Mouse (Mus musculus): ENCODE measurements around the gene Tmtc2.

The Tmtc2 gene

DNA sequence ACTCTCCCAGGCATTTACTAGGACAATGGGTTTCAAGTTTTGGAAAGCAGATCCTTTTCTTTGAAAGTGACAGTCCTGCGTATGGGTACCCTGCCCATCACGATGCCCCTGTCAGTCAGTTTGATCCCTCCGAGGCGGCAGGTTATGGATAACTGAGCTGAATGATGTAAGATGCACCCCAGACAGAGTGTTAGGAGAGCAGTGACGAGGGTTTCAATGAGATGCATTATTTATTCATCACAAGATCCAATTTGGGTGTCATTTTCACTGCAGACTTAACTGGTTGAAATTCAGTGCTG is 171.8 kb downstream of the Tmtc2 start:
- DNase-seq: no peak

DNA sequence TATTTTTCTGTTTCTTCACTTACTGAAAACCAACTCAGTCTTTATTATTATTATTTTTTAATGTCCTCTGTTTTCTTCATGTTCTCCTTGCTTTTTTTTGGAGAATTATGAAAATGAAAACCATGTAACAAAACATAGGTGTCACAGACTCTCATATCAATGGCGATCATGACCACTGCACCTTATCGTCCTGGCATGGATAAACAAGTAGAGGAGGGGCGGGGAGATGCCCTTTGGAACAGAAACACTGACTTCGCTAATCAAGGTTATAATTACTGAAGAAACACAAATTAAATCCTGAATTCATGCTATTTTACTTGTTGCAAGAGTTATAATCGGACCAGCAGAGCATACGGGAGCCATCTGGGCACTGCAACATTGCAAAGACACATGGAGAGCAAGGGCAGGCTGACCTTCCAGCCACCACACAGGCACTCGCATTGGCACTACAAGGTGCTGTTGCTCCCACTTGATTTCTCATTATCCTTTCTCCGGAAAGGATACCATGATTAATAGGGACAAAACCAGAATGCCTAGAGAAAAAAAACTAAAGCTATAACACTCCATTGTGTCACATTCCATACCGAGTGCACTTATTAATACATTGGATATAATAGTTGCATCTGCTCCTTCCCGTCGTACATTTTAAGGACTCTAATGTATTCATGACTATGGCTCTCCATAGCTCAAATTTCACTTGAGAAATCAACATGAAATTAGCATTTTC is 172.3 kb downstream of the Tmtc2 start:
- no peak for DNase-seq

DNA sequence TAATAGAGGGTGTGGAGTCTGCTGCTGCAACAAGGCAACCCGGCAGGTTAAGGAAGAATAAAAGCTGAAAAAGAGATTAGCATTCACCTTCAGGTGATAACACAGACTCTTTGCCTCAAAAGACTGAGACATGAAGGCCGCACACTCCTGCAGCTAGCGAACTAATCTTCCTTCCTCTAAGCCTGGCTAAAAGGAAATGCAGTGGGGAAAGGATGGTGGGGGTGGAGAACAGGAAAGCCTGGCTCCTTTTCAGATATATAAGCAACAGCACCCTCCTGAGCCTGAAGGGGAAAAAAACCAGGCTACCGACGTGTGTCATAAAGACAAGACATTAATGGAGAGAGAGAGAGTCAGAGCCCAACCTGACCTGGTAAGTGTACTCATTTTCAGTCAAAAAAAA is 174.9 kb downstream of the Tmtc2 start:
- DNase-seq: no peak

DNA sequence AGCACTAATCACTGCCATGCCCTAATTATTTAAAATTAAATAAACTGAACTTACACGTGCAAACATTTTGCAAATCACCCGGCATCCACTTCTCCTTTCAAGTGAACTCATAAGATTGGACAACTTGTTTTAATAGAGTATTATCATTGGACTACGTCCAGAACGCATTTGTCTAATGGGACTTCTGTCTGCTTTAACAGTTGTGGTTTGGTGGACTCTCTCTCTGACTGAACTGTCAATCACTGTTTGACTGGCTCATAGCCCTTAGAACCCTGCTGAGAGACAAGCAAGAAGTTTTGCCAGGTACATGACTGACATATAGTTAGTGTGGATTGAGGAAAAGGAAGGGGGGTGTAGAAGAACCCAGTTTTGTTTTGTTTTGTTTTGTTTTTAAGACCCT is 190.2 kb downstream of the Tmtc2 start:
- DNase-seq: no peak

DNA sequence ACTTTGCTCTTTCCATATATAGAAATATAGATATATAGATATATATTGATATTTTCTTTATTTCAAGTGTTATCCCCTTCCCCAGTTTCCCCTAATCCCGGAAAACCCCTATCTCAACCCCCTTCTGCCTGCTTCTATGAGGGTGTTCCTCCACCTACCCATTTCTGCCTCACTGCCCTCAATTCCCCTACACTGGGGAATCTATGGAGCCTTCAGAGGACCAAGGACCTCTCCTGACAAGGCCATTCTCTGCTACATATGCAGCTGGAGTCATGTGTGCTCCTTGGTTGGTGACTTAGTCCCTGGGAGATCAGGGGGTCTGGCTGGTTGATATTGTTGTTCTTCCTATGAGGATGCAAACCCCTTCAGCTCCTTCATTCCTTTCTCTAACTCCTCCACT is 192.5 kb downstream of the Tmtc2 start:
- DNase-seq: no peak

DNA sequence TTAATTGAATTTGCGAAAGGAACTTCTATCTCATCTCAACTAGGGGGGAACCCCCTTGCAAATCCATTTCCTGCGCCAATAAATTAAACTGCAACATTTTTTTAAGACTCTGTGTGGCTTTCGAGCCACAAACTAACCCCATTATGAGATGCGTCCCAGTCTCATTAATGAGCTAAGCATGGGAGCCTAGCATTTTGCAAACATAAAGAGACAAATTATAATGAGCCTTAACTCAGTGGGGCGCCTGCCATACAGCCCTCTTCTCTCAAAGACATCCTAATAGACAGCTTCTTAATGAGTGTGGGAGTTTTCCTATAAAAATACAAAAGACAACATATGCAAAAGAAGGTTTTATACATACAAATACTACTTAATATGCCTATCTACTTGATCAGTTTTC is 193.0 kb downstream of the Tmtc2 start:
- DNase-seq: no peak

DNA sequence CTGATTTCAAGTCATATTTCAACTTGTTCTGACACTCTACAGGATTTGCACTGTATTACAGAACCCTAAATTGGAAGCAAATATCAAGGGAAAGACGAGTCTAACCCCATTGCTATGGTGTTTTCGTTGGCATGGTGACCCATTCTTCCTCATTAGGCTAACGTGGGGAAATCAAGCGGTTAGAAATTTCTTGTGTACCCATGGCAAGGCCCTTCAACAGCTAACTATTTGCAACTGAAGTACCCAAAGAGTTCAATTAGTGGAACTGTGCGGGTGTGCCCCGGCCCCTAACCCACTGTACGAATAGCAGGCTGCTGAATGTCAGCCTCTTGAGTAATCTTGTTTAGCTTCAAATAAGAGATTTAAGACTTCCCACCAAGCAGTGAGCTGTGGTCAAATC is 193.7 kb downstream of the Tmtc2 start:
- DNase-seq: no peak

DNA sequence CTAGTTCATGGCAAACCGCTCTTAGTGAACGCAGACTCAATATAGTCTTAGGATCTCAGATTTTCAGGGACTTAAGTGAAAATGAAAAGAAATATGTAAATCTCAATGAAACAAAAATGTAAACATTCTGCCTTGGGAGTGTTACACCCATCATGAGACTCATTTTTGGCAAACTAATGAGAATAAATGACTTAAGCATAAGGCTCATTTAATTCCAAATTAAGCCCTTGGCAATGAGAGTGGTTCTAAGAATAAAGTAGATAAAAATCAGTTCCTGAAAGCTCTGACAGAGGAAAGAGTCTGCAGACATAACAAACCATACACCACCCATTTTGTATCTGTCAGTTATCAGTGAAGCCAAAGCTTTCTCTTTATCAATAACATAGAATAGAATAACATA is 196.5 kb downstream of the Tmtc2 start:
- DNase-seq: no peak

DNA sequence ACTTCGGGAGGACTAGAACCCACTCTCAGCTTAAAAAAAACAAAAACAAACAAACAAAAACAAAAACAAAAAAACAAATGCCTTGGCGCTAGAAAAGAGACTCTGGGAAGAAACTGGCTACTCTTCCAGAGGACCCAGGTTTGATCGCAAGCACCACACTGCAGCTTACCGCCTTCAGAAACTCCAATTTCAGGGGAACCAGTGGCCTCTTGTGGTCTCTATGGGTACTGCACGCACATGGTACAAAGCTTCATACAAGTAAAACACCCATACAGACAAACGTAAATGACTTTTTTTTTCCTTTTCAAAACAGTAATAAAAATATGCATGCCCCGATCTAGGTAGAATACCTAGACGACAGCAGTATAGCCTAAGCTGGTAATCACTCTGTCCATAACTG is 201.0 kb downstream of the Tmtc2 start:
- no peak for DNase-seq

DNA sequence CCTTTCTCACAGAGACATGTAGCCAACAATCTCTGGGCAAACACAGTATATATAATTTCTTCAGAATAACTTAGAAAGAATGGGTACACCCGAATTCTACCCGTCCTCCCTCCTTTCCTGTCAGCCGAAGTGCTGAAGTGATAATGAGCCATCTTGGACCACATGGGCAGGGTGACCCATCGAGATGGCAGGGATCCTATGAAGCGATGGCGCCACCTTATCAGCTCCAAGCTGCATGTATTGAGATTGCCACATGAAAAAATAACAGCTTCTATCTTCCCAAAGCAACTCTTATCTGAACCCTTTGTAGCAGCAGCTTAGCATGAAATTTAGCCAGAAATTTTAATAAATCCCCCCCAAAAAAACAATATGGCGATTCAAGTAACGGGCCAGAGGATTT is 206.0 kb downstream of the Tmtc2 start:
- no peak for DNase-seq

DNA sequence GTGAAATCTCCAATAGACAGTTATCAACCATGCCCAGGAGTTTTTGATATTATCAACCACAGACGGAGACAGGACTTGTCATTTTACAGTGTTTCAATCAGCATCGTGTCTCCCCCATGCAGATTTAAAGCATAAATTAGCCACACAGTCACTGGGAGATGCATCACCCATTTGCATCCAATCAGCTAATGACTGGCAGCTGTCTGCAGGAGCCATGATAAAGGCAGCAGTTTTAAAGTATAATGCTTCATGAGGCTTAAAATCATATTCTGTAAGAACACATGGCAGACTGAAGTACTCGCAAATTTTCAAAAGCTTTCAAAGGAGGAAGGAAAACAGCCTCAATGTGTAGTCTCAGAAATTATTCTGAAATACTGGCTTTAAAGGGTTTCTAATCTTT is 209.8 kb downstream of the Tmtc2 start:
- no peak for DNase-seq

DNA sequence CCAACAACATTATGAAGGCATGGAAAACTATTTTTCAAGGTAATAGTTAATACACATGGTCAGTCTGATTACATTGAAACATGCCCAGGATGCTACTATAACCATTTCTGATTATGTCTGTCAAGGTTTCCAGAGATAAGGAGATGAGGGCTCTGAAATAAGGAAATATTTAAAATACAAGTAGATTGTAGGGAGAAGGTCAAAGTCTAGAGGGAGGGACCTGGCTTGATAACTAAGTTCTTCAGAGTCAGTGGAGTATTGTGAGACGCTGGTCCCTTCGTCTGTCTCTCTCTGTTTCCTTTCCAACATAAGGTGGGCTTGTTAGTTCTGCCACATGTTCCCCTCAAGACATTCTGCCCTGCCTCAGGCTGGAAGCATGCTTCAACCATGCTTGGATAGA is 223.9 kb downstream of the Tmtc2 start:
- no peak for DNase-seq

DNA sequence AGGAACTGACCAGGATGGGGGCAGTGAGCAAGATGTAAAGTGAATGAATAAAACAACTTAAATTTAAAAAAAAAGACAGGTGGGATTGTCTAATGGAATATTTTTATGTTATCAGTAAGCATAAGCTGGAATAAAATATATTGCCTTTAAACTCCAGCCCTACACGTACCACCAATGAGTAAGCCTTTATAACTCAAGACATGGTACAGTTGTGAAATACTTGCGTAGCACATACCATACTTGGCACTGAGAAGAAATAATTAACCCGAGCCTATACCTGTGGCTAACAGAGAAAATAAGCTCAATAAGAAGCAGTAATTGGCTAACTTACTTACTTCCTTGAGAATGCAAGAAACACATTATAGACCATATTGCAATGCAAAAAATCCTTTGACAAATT is 228.3 kb downstream of the Tmtc2 start:
- no peak for DNase-seq

DNA sequence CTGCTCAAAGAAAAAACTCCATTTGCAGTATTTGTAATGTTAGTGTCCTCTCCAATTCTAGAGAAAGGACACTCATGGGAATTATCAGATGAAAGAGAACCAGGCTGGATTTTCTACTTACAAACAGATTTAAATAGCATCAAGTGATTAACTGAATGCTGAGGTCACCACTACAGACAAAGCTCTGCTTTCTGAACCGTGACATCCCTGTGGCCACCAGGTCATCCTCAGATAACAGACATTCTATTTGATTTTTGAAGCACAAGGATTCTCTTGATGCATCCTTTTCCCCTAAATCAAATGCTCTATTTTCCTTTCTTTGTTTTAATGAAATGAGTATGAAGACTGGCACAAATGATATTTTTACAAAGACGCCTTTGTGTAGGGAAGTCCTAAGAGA is 241.4 kb downstream of the Tmtc2 start:
- no peak for DNase-seq

DNA sequence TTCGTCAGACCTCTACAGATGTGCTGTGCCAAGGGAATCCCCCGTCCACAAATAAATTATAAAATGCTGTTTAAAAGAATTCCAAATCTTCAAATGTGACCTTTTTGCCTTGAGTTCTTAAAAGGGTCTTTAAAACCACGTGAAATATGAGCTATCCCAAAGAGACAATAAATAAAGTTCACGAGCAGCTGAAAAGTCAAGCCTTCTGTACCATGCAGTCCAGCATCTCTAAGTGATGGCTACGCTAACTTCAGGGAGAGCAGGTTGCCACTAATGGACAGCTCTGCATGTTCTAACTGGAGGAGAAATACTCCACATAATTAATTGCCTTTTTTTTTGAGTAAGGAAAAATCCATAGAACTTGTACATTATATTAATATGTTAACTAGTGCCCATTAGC is 243.9 kb downstream of the Tmtc2 start:
- no peak for DNase-seq

DNA sequence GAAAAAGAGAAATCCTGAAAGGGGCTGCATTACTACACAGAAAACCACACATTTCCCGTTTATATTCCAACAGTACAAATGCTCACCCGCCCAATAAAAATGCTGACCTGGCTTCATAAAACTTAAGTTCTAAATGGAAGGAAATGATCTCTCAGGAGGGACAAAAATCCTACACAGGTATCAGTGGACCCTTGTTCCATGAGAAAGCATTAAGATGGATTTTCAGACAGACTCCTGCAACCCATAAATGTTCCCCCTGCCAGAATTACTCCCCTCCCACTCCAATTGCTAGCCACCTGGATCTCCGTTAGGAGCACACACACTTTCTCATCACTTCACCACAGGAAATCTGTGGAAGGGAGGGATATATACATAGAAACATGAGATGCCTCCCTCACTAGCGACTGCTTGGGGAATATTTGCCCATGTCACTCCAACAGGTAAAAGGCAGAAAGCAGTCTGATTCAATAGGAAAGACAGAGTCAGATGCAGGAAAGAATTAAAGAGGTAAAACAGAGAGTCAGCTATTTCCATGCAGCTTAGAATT is 250.5 kb downstream of the Tmtc2 start:
- DNase-seq: no peak

DNA sequence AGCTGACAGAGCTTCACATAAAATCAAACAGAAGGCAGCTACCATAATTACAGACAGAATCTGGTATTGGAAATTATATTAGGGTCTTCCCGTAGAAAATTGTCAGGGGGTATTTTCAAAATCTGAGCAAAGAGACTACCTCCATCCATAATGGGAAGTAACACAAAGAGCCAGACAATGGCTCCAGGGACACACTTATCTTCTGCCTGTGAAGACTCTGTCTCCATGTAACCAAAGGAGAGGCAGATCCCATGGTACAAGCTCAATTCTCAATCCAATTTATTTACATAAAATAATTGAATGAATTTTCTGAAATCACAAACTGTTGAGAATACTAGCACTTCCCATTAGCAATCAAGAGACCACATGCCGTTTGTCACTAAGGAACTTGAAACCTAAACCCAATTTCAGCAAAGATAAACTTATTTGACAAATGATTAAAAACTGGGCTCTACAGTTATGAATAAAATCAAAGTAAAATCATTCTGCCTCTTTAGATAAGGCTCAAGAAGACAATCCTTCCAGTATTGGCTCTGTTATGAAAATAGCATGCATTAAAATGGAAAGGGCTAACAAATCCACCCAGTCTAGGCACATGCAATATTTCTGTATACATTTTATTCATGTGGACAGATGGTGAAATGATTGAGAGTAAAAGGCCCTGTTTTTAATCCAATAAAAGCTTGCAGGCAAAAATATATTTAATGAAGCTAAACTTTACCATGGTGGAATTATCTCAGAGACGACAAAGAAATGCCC is 254.8 kb downstream of the Tmtc2 start:
- DNase-seq: no peak

DNA sequence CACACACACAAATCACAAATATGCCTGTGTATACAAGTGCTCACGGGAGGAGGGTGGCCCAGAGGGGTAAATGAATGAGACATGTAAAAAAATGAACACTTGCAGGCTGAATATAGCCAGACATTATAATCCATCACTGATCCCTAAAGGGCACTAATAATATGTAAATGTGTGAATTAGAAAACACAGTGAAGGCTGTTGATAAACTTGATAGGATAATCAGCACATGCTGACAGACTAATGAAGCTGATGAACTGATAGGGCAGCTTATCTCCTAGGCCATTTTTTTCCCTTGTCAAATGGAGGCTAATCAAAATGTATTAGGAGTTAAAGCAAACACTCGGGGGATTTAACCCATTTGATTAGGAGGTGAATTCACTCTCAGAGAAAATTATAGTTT is 255.4 kb downstream of the Tmtc2 start:
- DNase-seq: no peak

DNA sequence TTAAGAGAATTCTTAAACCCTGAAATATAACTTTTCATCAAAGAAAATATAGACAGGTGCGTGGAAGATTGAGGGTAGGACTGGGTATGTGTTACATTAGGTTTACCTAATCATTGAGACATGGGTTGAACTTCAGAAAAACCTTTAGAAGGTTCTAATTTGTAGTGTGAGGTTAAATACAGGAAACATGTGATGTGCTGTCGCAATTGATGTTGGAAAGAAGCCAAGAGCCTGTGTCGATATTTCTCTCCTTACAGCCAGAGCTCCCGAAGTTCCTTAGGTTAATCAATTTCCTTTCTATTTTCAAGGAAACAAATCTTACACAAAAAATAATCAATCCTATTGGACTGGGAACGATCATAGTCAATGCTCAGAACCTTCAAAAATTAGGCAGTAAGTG is 261.3 kb downstream of the Tmtc2 start:
- DNase-seq: no peak

DNA sequence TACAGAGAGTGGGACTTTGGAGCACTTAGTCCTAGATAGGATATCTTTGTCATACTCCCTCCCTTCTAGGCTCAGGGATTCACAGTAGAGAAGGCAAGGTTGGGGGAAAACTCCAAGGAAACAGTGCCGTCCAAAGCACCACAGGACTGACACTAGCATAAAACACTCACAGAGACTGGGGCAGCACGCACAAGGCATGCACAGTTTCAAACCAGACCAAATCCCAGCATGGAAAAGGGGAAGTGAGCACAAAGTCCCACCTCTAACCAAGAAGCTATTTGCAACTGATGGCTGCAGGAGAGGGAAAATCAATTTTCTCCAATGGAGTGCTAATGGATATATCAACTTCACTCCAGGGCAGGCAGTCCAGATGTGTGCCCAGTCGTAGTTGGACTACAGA is 276.7 kb downstream of the Tmtc2 start:
- DNase-seq: no peak

DNA sequence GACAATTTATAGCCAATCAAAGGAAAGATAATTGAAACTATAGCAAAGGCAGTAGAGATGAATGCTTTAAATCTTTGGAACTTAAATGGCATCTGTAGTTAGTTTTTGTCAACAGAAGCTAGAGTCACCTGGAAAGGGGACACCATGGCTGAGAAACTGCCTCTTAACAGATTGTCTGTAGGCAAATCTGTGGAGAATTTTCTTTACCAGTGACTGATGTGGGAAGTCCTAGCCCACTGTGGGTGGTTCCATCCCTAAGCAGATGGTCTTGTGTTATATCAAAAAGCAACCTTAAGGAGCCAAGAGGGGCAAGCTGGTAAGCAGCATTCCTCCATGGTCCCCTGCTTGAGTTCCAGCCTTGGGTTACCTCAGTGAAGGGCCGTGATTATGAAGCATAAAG is 281.3 kb downstream of the Tmtc2 start:
- DNase-seq: no peak

DNA sequence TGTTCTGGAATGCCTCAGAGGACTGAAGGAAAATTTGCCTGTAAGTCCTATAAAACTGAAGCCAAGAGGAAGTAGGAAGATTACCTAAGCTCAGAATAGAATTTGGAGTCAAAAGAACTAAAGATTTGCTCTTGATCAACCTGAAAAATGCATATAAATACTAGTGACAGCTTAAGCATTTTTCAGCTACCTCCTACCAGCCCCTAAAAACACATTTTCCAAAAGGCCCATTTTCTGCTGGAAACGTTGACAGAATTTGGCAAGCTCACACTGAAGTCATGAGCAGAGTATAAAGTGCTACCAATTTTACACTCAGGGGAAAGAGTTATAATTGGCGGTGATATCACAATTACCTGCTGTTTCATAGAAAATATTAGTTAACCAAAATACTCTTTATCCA is 285.8 kb downstream of the Tmtc2 start:
- DNase-seq: no peak

DNA sequence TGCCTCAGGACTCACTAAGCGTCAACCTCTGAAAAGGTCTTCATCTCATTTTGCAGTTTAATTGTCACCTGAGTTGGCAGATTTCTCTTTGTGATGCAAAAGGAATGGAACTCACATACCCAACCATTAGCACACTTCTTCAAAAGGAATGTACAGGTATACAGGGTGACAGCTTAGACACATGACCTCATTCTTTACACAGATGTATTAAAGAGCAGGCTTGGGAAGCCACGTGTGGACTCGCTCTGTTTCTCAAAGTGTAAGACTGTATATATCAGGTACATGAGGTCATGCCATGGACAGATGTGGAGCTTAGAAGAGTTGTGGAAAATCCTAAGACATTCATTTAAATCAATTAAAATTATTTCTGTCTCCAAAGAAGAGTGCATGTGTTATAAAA is 286.7 kb downstream of the Tmtc2 start:
- DNase-seq: no peak

DNA sequence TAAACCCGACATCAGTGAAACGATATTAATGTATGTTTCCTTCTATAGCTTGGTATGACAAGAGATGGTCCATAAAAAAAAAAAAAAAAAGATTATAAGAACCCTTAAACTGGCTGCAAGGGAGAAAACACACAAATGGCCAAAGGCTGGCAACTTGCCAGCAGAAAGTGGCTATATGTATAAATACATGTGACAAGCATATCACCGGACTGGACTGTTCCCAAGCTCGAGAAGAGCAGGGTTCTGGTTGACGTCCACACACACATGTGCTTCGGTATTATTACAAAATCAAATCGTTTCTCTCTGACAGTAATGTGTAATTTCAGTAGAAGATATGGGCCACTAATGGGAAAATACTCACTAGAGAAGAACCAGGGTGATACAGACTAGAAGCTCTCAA is 287.2 kb downstream of the Tmtc2 start:
- no peak for DNase-seq

DNA sequence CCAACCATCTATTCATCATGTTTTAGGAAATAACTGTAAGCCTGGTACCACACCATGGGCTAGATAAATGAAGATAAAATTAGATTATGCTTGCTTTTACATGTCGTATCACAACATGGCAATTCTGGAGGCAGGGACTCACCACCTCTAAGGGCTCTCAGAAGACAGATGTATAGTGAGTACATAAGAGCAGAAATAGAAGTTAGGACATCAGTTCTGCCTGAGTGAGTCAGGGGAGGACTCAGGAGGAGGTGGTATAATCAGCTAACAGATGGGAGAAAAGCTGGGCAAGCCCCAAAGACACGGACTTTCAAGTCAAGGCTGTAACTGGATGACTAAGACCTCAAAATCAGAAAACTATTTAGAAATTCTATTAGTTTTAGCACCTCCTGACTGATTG is 288.0 kb downstream of the Tmtc2 start:
- DNase-seq: no peak

Data from right cerebral cortex, postnatal 25 days (tissue).